17 mouse cellular contexts compared by ENCODE assay signal in the genomic region with DNA sequence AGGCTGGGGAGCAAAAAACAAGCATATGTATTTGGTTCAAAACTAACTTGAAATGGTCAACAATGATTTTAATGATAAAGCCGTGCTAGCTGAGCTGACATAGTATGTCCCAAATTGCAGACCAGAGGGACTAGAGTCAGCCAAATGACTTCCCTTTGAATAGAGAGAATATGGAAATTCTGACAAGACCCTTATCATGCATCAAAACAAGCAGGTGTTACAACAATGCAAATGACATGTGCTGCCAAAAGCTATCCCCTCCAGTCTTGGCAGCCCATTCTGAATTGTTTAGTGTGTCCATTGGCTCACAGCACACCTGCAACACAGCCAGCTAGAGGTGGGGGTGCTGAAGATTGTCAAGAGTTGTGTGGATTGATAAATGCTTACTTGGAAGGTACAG.
DNase-seq lines count a peak whose midpoint lies in the region; ATAC-seq and TF ChIP-seq lines count a peak whose summit lies in the region.
"Had no signal": no experiment of that assay in that cellular context is flagged by ENCODE, and none has a peak within 500 bp of the region (broad histone marks: within the 10 kb centered on the region; RNA-seq: fewer than 3 reads in every experiment).

No protein-coding gene starts in this region.

- no peak overlapping the region for H3K9ac ChIP-seq in forebrain, embryonic 14.5 days (ENCODE audit: low read length)
- no peak overlapping the region for H3K9ac ChIP-seq in forebrain, embryonic 11.5 days (ENCODE audit: low read length)
- no peak overlapping the region for H3K9ac ChIP-seq in hindbrain, embryonic 16.5 days (ENCODE audit: low read depth, low read length)
- H3K9ac ChIP-seq in midbrain, postnatal 0 days (replicated peaks; ENCODE audit: low read length, poor library complexity, severe bottlenecking): no peak overlapping the region
- H3K9ac ChIP-seq in midbrain, embryonic 15.5 days: no peak overlapping the region
- H3K9ac ChIP-seq: embryonic facial prominence, embryonic 13.5 days; heart, embryonic 12.5 days; intestine, embryonic 15.5 days had no signal

- no peak for TF ChIP-seq CTCF in midbrain, postnatal 0 days (IDR thresholded peaks at IDR 0.05)

- no peaks in the 10 kb centered on the region for H3K4me1 ChIP-seq in forebrain, embryonic 14.5 days (ENCODE audit: control insufficient read depth, insufficient read depth, low read length)
- no peaks in the 10 kb centered on the region for H3K4me1 ChIP-seq in forebrain, embryonic 11.5 days (replicated peaks; ENCODE audit: control insufficient read depth, insufficient read depth, low read length)
- H3K4me1 ChIP-seq in hindbrain, embryonic 16.5 days (ENCODE audit: control insufficient read depth, insufficient read depth, low read depth, low read length): no peaks in the 10 kb centered on the region
- H3K4me1 ChIP-seq in hindbrain, embryonic 10.5 days (replicated peaks): no peaks in the 10 kb centered on the region
- no peaks in the 10 kb centered on the region for H3K4me1 ChIP-seq in midbrain, postnatal 0 days (ENCODE audit: insufficient read depth, low read length)
- H3K4me1 ChIP-seq in midbrain, embryonic 15.5 days: no peaks in the 10 kb centered on the region
- H3K4me1 ChIP-seq: embryonic facial prominence, embryonic 13.5 days; heart, embryonic 12.5 days; intestine, embryonic 15.5 days had no signal

- no peaks in the 10 kb centered on the region for H3K27me3 ChIP-seq in forebrain, embryonic 14.5 days (replicated peaks; ENCODE audit: control insufficient read depth, insufficient read depth, low read length)
- H3K27me3 ChIP-seq in forebrain, embryonic 11.5 days (ENCODE audit: control insufficient read depth, insufficient read depth, low read length): no peaks in the 10 kb centered on the region
- no peaks in the 10 kb centered on the region for H3K27me3 ChIP-seq in hindbrain, embryonic 16.5 days (replicated peaks; ENCODE audit: control insufficient read depth, insufficient read depth, low read length)
- H3K27me3 ChIP-seq in hindbrain, embryonic 10.5 days (ENCODE audit: insufficient read depth, poor library complexity, severe bottlenecking): no peaks in the 10 kb centered on the region
- no peaks in the 10 kb centered on the region for H3K27me3 ChIP-seq in midbrain, postnatal 0 days (ENCODE audit: insufficient read depth, low read length)
- no peaks in the 10 kb centered on the region for H3K27me3 ChIP-seq in midbrain, embryonic 15.5 days (replicated peaks)
- H3K27me3 ChIP-seq: embryonic facial prominence, embryonic 13.5 days; heart, embryonic 12.5 days; intestine, embryonic 15.5 days had no signal

- 45% methylated on average over 1 of the region's 1 CpGs for WGBS in forebrain, embryonic 14.5 days
- 73% methylated on average over 1 of the region's 1 CpGs for WGBS in forebrain, embryonic 11.5 days
- 53% methylated on average over 1 of the region's 1 CpGs for WGBS in hindbrain, embryonic 16.5 days
- WGBS in hindbrain, embryonic 10.5 days: 83% methylated on average over 1 of the region's 1 CpGs
- WGBS in midbrain, postnatal 0 days: 63% methylated on average over 1 of the region's 1 CpGs
- 58% methylated on average over 1 of the region's 1 CpGs for WGBS in midbrain, embryonic 15.5 days

- ATAC-seq in forebrain, embryonic 14.5 days: peak; percentile 76
- ATAC-seq in forebrain, embryonic 11.5 days (replicated peaks; ENCODE audit: low FRiP score): no peak
- ATAC-seq in hindbrain, embryonic 16.5 days: peak; percentile 48; the same call in 1 of the 2 replicates
- ATAC-seq in midbrain, postnatal 0 days (ENCODE audit: low FRiP score): no peak
- no peak; the same call in 1 of the 2 replicates for ATAC-seq in midbrain, embryonic 15.5 days (replicated peaks)
- ATAC-seq: intestine, embryonic 15.5 days had no signal

- no peak overlapping the region for H3K27ac ChIP-seq in forebrain, embryonic 14.5 days (ENCODE audit: low read depth, low read length)
- no peak overlapping the region for H3K27ac ChIP-seq in forebrain, embryonic 11.5 days (ENCODE audit: low read depth, low read length)
- H3K27ac ChIP-seq in hindbrain, embryonic 16.5 days (ENCODE audit: low read depth, low read length): no peak overlapping the region
- H3K27ac ChIP-seq in hindbrain, embryonic 10.5 days: no peak overlapping the region
- H3K27ac ChIP-seq in midbrain, postnatal 0 days (ENCODE audit: low read depth, low read length): no peak overlapping the region
- no peak overlapping the region for H3K27ac ChIP-seq in midbrain, embryonic 15.5 days
- H3K27ac ChIP-seq: embryonic facial prominence, embryonic 13.5 days; heart, adult 2 months; intestine, embryonic 15.5 days had no signal

- no peak overlapping the region for H3K4me3 ChIP-seq in forebrain, embryonic 14.5 days (ENCODE audit: low read depth, low read length)
- H3K4me3 ChIP-seq in forebrain, embryonic 11.5 days (ENCODE audit: low read depth, low read length): no peak overlapping the region
- H3K4me3 ChIP-seq in hindbrain, embryonic 16.5 days (ENCODE audit: low read length): no peak overlapping the region
- H3K4me3 ChIP-seq in hindbrain, embryonic 10.5 days: no peak overlapping the region
- no peak overlapping the region for H3K4me3 ChIP-seq in midbrain, postnatal 0 days (ENCODE audit: low read depth, low read length)
- H3K4me3 ChIP-seq in midbrain, embryonic 15.5 days: no peak overlapping the region
- H3K4me3 ChIP-seq: embryonic facial prominence, embryonic 13.5 days; heart, adult 2 months; heart, embryonic 12.5 days; intestine, embryonic 15.5 days had no signal

- no peak overlapping the region for H3K4me2 ChIP-seq in forebrain, embryonic 14.5 days (ENCODE audit: low read length)
- H3K4me2 ChIP-seq in forebrain, embryonic 11.5 days (ENCODE audit: low read depth, low read length, severe bottlenecking): no peak overlapping the region
- H3K4me2 ChIP-seq in hindbrain, embryonic 16.5 days (ENCODE audit: low read length): no peak overlapping the region
- no peak overlapping the region for H3K4me2 ChIP-seq in midbrain, postnatal 0 days (ENCODE audit: low read depth, low read length, poor library complexity, severe bottlenecking)
- no peak overlapping the region for H3K4me2 ChIP-seq in midbrain, embryonic 15.5 days
- H3K4me2 ChIP-seq: embryonic facial prominence, embryonic 13.5 days; heart, embryonic 12.5 days; intestine, embryonic 15.5 days had no signal

- H3K36me3 ChIP-seq in forebrain, embryonic 14.5 days (ENCODE audit: control insufficient read depth, insufficient read depth, low read length): no peaks in the 10 kb centered on the region
- no peaks in the 10 kb centered on the region for H3K36me3 ChIP-seq in forebrain, embryonic 11.5 days (ENCODE audit: control insufficient read depth, insufficient read depth, low read length)
- H3K36me3 ChIP-seq in hindbrain, embryonic 16.5 days (ENCODE audit: control insufficient read depth, insufficient read depth, low read length): no peaks in the 10 kb centered on the region
- no peaks in the 10 kb centered on the region for H3K36me3 ChIP-seq in hindbrain, embryonic 10.5 days
- H3K36me3 ChIP-seq in midbrain, postnatal 0 days (ENCODE audit: insufficient read depth, low read length): no peaks in the 10 kb centered on the region
- H3K36me3 ChIP-seq in midbrain, embryonic 15.5 days (replicated peaks): no peaks in the 10 kb centered on the region
- H3K36me3 ChIP-seq: embryonic facial prominence, embryonic 13.5 days; heart, embryonic 12.5 days; intestine, embryonic 15.5 days had no signal

- H3K9me3 ChIP-seq in forebrain, embryonic 14.5 days (replicated peaks; ENCODE audit: control insufficient read depth, low read length): no peaks in the 10 kb centered on the region
- H3K9me3 ChIP-seq in forebrain, embryonic 11.5 days (ENCODE audit: control insufficient read depth, low read length): no peaks in the 10 kb centered on the region
- no peaks in the 10 kb centered on the region for H3K9me3 ChIP-seq in hindbrain, embryonic 16.5 days (ENCODE audit: control insufficient read depth, low read length)
- H3K9me3 ChIP-seq in hindbrain, embryonic 10.5 days: no peaks in the 10 kb centered on the region
- no peaks in the 10 kb centered on the region for H3K9me3 ChIP-seq in midbrain, postnatal 0 days (ENCODE audit: low read length)
- H3K9me3 ChIP-seq in midbrain, embryonic 15.5 days: no peaks in the 10 kb centered on the region
- H3K9me3 ChIP-seq: embryonic facial prominence, embryonic 13.5 days; heart, embryonic 12.5 days; intestine, embryonic 15.5 days had no signal

- DNase-seq in forebrain, embryonic 14.5 days (ENCODE audit: low spot score): peak; percentile 53
- DNase-seq in forebrain, embryonic 11.5 days (ENCODE audit: low spot score): no peak
- no peak for DNase-seq in hindbrain, embryonic 10.5 days (ENCODE audit: low spot score)
- DNase-seq in midbrain, postnatal 0 days (ENCODE audit: low spot score): peak; percentile 33
- DNase-seq in cerebellum, adult 11 months: no peak
- DNase-seq: adrenal gland, postnatal 10 days; cerebellum, adult 18-20 months; cerebellum, adult 9-11 months; cerebellum, postnatal 36 days; gastrocnemius, postnatal 10 days; heart, adult 2 months; kidney, adult 18-20 months had no signal

Comparison
In these comparisons a context has a peak if more than half of its experiments do, and no peak if none do; other contexts are left out.
1. ATAC-seq: peak in forebrain, embryonic 14.5 days (single experiment) and hindbrain, embryonic 16.5 days (single experiment); none in forebrain, embryonic 11.5 days (single experiment), midbrain, postnatal 0 days (single experiment) and midbrain, embryonic 15.5 days (single experiment).
2. DNase-seq: peak in forebrain, embryonic 14.5 days (single experiment) and midbrain, postnatal 0 days (single experiment); none in forebrain, embryonic 11.5 days (single experiment), hindbrain, embryonic 10.5 days (single experiment) and cerebellum, adult 11 months (single experiment).